Mouse (Mus musculus) lung, postnatal 4 days (tissue): ENCODE results near the gene Cdc27.

Experiments
- DNase-seq, 2 experiments: peaks; one replicate each; pipeline ENCODE4 v3.0.0; 2021

Gene Cdc27

DNA sequence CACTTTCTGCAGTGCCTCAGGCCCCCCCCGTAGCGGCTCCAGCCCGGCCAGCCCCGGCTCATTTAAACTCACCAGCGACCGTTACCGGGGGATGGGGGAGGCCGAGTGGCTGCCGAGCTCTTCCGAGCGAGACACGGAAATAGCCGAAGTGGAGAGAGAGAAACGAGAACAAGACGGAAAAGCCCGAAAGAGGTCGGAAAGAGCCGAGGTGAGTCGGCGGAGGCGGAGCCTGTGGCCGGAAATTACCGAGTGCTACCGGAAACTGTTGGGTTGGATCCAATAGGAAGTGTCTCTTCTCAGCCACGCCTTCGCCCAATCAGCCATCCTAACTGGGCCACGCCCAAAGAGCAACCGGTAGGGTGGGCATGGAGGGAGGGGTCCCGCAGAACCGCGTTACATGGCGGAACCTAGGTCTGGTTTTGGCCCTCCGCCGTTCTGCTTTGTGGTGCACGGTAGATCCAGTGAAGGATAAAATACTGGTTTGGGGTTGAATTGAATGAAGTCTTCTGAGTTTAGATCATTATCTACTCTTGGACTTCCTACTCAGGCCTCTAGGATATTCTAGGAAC, at the start of gene Cdc27, which contains the start of gene Myl4:
Gene Cdc27 (minus strand): TSS at position 215 of the 569 bp plus-strand sequence.
Gene Myl4 (plus strand): TSS at position 258 of the 569 bp plus-strand sequence.
- peak; percentile 97 to 99 for DNase-seq

- DNase-seq = peak in 1 of 2 experiments; percentile 62
Measured at GRCm38 (mm10) chr11:104599265-104599945, 49.0 kb upstream of the Cdc27 start.

- DNase-seq = no peak
Measured at GRCm38 (mm10) chr11:104596365-104596764, 45.9 kb upstream of the Cdc27 start.

DNA sequence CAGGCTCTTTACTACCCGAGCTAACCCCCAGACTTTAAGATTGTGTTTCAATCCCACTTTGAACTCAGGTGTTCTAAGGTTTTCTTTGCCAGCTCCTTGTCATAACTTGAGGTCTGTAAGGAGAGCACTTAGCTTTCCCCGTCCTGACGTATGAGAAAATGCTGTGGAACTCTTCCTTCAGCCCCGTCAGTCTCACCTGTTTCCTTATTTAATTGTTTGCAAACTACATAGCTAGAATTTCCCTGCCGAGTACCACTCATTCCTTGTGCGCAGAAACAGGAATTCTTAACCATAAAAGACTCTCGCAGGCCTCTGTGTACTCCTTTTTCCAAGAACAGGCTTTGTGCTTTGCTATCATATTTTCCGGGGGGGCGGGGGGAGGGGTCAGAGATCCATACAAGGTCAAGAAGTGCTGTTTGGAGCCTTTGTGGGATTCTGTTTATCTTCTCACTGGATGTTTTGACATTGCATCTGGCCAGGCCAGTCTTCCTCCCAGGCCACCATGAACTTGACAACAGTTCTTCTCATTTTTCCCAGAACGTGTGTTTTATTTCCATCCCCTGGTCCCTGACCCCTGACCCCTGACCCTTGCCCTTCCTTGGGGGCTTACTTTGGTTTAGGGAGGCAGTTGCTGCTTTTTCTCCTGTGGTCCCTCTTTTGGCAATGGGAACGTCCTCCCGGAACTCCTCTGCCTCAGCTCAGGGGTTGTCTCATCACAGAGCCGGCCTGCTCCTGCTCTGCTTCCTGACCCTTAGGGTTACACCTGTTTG, 41.8 kb upstream of the Cdc27 start:
- no peak for DNase-seq

DNA sequence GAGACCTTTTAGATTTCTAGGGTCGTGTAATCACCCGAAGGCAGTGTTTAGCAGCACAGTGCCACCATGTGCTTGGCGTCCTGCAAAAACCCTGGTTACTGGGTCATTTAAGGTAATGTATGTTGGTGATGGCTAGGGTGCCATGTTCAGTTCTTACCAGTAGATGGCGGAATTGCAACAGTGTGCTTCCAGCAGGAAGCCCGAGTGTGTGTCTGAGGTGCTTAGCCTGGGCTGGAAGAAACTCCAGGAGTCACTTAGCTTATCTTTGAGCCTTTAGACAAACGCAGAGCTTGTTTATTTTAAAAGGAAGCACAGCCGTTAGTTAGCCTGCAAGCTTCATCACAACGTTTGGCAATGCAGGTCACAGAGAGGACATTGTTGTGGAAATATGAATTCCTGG, 39.7 kb upstream of the Cdc27 start:
- DNase-seq = peak; percentile 84 to 88

GRCm38 (mm10) chr11:104589570-104589969, 39.1 kb upstream of the Cdc27 start:
- DNase-seq = no peak

- DNase-seq = peak in 1 of 2 experiments; percentile 5
Measured at GRCm38 (mm10) chr11:104588513-104588912, 38.1 kb upstream of the Cdc27 start.

GRCm38 (mm10) chr11:104587904-104588303, 37.5 kb upstream of the Cdc27 start:
- peak in 1 of 2 experiments; percentile 9 for DNase-seq

DNA sequence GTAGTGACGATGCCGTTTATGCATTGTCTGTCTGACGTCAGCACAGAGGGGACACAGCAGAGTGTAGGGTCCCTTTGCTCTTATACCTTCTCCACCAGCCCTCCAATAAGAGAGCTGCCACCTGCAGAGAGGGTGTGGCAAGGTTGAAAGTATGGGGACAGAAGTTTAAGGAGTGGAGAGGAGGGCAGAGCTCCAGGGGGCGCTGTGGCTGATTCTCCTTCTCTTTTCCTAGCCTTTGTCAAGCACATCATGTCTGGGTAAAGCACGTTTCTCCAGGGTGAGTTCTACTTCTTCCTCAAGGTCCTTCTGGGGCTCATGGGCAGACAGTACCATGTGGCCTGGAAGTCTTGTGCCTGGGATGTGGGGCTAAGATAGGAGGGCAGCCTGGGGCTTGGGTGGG, 35.1 kb upstream of the Cdc27 start:
- DNase-seq = peak in 1 of 2 experiments; percentile 14

GRCm38 (mm10) chr11:104582630-104583364, 32.4 kb upstream of the Cdc27 start:
- no peak for DNase-seq

- no peak for DNase-seq
Measured at GRCm38 (mm10) chr11:104582308-104582606, 31.8 kb upstream of the Cdc27 start.

- peak; percentile 41 to 49 for DNase-seq
Measured at GRCm38 (mm10) chr11:104581446-104582307, 31.3 kb upstream of the Cdc27 start.

GRCm38 (mm10) chr11:104580606-104581005, 30.2 kb upstream of the Cdc27 start:
- DNase-seq = no peak

DNA sequence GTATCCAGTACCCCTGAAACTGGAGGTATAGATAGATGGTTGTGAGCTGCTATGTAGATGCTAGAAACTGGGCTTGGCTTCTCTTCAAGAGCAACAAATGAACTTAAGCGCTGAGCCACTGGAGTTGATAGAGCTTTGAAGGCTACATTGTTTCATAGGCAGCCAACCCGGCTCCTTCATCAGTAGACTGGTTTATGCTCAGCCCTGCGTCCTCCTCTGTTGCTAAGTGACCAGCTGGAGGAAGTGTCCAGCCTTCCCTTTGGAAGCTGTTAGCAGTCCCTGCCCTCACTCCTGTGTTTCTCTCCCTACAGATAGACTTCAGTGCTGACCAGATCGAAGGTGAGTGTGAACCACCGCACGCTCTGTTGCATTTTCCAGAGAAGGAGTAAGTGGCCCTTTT, 29.7 kb upstream of the Cdc27 start:
- DNase-seq = no peak

DNA sequence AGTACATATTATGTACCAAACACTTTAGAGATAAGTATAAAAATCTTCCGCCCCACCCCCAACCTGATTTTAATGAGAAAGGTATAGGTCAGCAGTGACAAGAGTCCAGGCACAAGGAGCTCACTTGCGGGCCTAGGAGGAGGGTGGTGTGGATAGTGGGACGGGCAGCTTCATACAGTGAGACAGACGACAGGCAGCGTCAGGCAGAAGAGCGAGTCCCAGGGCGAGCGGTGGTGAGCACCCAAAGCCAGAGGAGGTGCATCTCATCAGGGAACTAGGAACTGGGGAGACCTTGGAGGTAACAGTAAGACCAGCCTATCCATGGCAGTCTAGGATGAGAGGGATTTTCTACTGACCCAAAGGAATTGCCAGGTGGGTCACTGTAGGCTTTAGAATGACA, 29.2 kb upstream of the Cdc27 start:
- DNase-seq = no peak

GRCm38 (mm10) chr11:104579084-104579483, 28.7 kb upstream of the Cdc27 start:
- no peak for DNase-seq

- DNase-seq = no peak
Measured at GRCm38 (mm10) chr11:104578074-104578473, 27.7 kb upstream of the Cdc27 start.

- DNase-seq = no peak
Measured at GRCm38 (mm10) chr11:104576772-104577612, 26.6 kb upstream of the Cdc27 start.

DNA sequence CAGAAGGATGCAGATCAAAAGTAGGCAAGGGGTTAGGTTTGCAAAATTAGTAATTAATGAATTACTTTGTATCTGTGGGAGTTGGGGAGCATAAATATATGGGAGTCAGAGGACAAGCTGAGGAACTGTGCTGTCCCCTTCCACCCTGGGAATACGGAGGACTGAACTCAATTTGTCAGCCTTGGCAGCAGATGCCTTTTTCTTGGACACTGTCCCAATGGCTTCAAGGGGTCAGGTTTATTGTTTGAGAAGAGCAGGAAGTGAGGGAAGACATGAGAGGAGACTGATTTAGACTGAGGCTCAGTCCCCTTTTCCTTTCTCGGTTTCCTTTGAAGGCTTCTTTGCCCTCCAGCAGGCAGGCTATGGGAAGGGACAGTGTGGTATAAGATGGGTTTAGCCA, 22.1 kb upstream of the Cdc27 start:
- DNase-seq = no peak

- DNase-seq = no peak
Measured at GRCm38 (mm10) chr11:104572091-104572490, 21.7 kb upstream of the Cdc27 start.

GRCm38 (mm10) chr11:104571373-104571772, 21.0 kb upstream of the Cdc27 start:
- peak; percentile 47 to 61 for DNase-seq
